Mouse (Mus musculus): ENCODE measurements around the gene Adgrb2.

DNA sequence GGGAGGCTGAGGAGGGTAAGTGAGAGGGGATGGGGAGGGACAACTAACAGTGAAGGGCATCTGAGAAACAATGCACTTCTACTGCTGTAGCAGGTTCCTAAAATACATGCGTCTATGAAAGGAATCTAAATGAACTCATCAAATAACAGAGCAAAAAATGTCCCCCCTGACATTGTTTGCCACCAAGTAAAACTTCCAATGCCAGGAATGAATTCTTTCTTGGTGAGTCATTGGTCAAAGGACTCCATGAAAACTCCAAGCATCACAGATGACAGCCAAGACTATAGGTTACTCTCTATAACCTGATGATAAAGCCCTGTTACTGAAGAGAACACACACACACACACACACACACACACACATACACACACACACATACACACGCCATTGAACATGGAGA lies 46.5 kb downstream of the Adgrb2 start:
- TF ChIP-seq POLR2A (IDR thresholded peaks at IDR 0.05; ENCODE audit: insufficient read length, low read depth) (no peak), MAX (IDR thresholded peaks at IDR 0.05; ENCODE audit: low read depth) (no peak), USF1 (IDR thresholded peaks at IDR 0.05; ENCODE audit: low read depth) (no peak), SRF (IDR thresholded peaks at IDR 0.05; ENCODE audit: control insufficient read depth, insufficient read length, low read depth) (no peak), CEBPB (IDR thresholded peaks at IDR 0.05; ENCODE audit: insufficient read depth, poor library complexity, severe bottlenecking) (no peak), MYOD1 (IDR thresholded peaks at IDR 0.05; ENCODE audit: control insufficient read depth in 1 of 3, insufficient read length in 2 of 3, low read depth in 2 of 3) (no peak), TCF12 (IDR thresholded peaks at IDR 0.05; ENCODE audit: insufficient read depth, poor library complexity, severe bottlenecking) (no peak), POLR2AphosphoS2 (IDR thresholded peaks at IDR 0.05; ENCODE audit: insufficient read length, low read depth) (no peak), E2F4 (IDR thresholded peaks at IDR 0.05; ENCODE audit: insufficient read depth) (no peak)
